Mouse (Mus musculus) myocyte (in vitro differentiated cells): ENCODE data around the gene Artn. TPM values are rescaled to one million over a fixed set of nuclear protein-coding genes. Genes with fewer than 3 reads are reported as not detected.
A peak's percentile ranks its signal among the peaks of the same experiment; 100 is the strongest.

Source experiments
- H3K27me3 ChIP-seq: one replicate; pipeline ENCODE4 v1.6.1; 2011; ENCODE audit not compliant: control insufficient read depth, insufficient read depth, insufficient read length
- H3K36me3 ChIP-seq: one replicate; pipeline ENCODE4 v1.6.1; 2011; ENCODE audit not compliant: control insufficient read depth, insufficient read depth
- H3K4me2 ChIP-seq: one replicate; pipeline ENCODE4 v1.6.1; 2011; ENCODE audit warnings: low read depth, control low read depth
- H3K4me3 ChIP-seq: one replicate; pipeline ENCODE4 v1.5.1; 2011; ENCODE audit warnings: mild to moderate bottlenecking, control low read depth, moderate library complexity
- H3K79me2 ChIP-seq: one replicate; pipeline ENCODE4 v1.6.1; 2011; ENCODE audit not compliant: control insufficient read depth, insufficient read depth
- H3ac ChIP-seq: one replicate; pipeline ENCODE4 v1.6.1; 2011; ENCODE audit not compliant: control insufficient read depth, insufficient read length
- CEBPB ChIP-seq: IDR thresholded peaks from 2 replicates; pipeline ENCODE4 v1.6.1; 2011; ENCODE audit warnings: mild to moderate bottlenecking, moderate library complexity; ENCODE audit not compliant: poor library complexity, insufficient read depth, severe bottlenecking
- E2F4 ChIP-seq: IDR thresholded peaks from one replicate; pipeline ENCODE4 v1.6.1; 2011; ENCODE audit warnings: mild to moderate bottlenecking, control low read depth, moderate library complexity; ENCODE audit not compliant: insufficient read depth
- MAX ChIP-seq: IDR thresholded peaks from one replicate; pipeline ENCODE4 v1.6.1; 2011; ENCODE audit warnings: low read depth, mild to moderate bottlenecking, control low read depth
- MYOD1 ChIP-seq, 3 experiments: IDR thresholded peaks; one replicate each; pipeline ENCODE4 v1.6.1; 2011; ENCODE audit warnings: control low read depth in 2 of 3, low read depth in 2 of 3, mild to moderate bottlenecking in 2 of 3, moderate library complexity in 1 of 3; ENCODE audit not compliant: insufficient read length in 2 of 3, control insufficient read depth in 1 of 3
- MYOG ChIP-seq, 3 experiments: IDR thresholded peaks; one replicate each; pipeline ENCODE4 v1.6.1; 2011; ENCODE audit warnings: control low read depth in 2 of 3, low read depth in 2 of 3, mild to moderate bottlenecking in 2 of 3; ENCODE audit not compliant: insufficient read length in 2 of 3, control insufficient read depth in 1 of 3, insufficient read depth in 1 of 3
- POLR2A ChIP-seq: IDR thresholded peaks from one replicate; pipeline ENCODE4 v1.6.1; 2011; ENCODE audit warnings: low read depth, mild to moderate bottlenecking, control low read depth, moderate library complexity; ENCODE audit not compliant: insufficient read length
- POLR2AphosphoS2 ChIP-seq: IDR thresholded peaks from one replicate; pipeline ENCODE4 v1.6.1; 2011; ENCODE audit warnings: low read depth, control low read depth; ENCODE audit not compliant: insufficient read length
- REST ChIP-seq: IDR thresholded peaks from one replicate; pipeline ENCODE4 v1.6.1; 2011; ENCODE audit warnings: mild to moderate bottlenecking, control low read depth, moderate library complexity; ENCODE audit not compliant: insufficient read depth, insufficient read length
- SRF ChIP-seq: IDR thresholded peaks from one replicate; pipeline ENCODE4 v1.6.1; 2011; ENCODE audit warnings: low read depth; ENCODE audit not compliant: control insufficient read depth, insufficient read length
- TCF12 ChIP-seq: IDR thresholded peaks from one replicate; pipeline ENCODE4 v1.6.1; 2011; ENCODE audit warnings: mild to moderate bottlenecking, control low read depth; ENCODE audit not compliant: poor library complexity, insufficient read depth, severe bottlenecking
- TCF3 ChIP-seq: IDR thresholded peaks from one replicate; pipeline ENCODE4 v1.6.1; 2011; ENCODE audit warnings: low read depth, control low read depth; ENCODE audit not compliant: insufficient read length
- USF1 ChIP-seq: IDR thresholded peaks from one replicate; pipeline ENCODE4 v1.6.1; 2011; ENCODE audit warnings: low read depth, mild to moderate bottlenecking, control low read depth, moderate library complexity
- polyA plus RNA-seq: library from polyadenylated mRNA; unstranded; fragments of >200 nt; fragmentation: generic; extraction: Trizol; gene quantifications from one replicate; pipeline ENCODE4 v1.2.1, GENCODE M21; 2012; ENCODE audit warnings: missing spikeins

Gene Artn
- polyA plus RNA-seq, 1 experiment: 15.9 TPM

DNA sequence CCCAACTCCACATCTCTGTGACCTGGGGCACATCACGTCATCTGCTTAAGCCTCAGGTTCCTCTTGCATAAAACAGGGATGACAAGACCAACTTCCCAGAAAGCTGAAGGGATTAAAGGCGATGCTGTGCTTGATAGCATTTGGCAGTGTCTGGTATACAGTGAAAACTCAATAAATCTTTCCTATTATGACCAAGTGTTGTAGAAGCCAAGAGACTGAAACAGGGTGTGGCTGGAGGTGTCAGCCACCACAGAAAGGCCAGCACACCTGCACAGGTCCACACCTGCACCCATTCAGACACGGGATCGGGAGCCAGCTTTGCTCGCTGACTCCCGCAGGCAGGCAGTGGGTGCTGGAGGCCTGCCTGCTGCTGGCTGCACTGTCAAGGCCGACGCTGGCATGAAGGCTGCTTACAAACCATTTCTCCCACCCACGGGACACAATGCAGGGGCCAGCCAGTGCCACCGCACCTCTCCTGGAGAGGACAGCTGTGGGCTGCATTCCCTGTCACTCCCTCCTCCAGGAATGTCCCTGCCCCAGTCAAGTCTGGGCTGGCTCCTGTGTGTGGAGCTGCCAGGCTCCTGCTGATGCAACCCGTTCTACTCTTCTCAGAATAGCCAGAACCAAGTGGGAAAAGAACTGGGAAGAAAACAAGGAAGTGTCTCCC lies 17.2 kb upstream of the Artn start:
- H3K79me2 ChIP-seq: no peaks in the 10 kb centered on the region
- H3ac ChIP-seq: no peak overlapping the region
- peaks cover 7% of the 10 kb centered on the region for H3K36me3 ChIP-seq
- TF ChIP-seq USF1 (no peak), MAX (no peak), POLR2A (peak; percentile 24), MYOD1 (IDR thresholded peaks at IDR 0.05; ENCODE audit: control insufficient read depth in 1 of 3, insufficient read length in 2 of 3, low read depth in 2 of 3) (peak; percentile 46 to 94 (median 73)), TCF12 (peak; percentile 30), TCF3 (peak; percentile 80), MYOG (IDR thresholded peaks at IDR 0.05; ENCODE audit: control insufficient read depth in 1 of 3, insufficient read depth in 1 of 3, insufficient read length in 2 of 3, low read depth in 2 of 3) (peak; percentile 80 to 99 (median 90)), SRF (no peak), POLR2AphosphoS2 (no peak), CEBPB (0 out of 2 replicates have a peak, but pooled peaks have one; percentile 28)
- H3K27me3 ChIP-seq: no peaks in the 10 kb centered on the region
- H3K4me3 ChIP-seq: no peak overlapping the region
- peak overlapping the region; percentile 29 for H3K4me2 ChIP-seq

DNA sequence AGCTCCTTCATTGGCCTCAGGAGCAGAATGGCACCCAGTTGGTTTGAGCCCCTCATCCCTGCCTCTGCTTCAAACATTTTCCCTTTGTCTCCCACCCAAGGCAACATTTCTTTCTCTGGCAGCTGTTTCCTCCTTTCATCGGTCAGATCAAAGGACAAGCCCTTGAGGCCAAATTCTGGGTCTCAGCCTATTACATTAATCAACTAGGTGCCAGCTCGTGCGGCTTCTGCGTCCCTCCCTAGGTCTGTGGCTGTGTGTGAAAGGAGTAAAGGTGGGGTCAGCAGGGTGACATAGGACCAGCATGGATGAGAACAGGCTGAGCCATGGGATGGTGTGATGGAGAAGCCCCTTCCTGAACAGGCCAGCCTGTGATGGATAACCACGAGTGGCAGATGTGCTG lies 13.8 kb upstream of the Artn start:
- Histone ChIP-seq H3K4me2 (no peak overlapping the region), H3ac (no peak overlapping the region), H3K36me3 (no peaks in the 10 kb centered on the region), H3K4me3 (no peak overlapping the region), H3K27me3 (no peaks in the 10 kb centered on the region), H3K79me2 (no peaks in the 10 kb centered on the region)
- TF ChIP-seq SRF: no peak

DNA sequence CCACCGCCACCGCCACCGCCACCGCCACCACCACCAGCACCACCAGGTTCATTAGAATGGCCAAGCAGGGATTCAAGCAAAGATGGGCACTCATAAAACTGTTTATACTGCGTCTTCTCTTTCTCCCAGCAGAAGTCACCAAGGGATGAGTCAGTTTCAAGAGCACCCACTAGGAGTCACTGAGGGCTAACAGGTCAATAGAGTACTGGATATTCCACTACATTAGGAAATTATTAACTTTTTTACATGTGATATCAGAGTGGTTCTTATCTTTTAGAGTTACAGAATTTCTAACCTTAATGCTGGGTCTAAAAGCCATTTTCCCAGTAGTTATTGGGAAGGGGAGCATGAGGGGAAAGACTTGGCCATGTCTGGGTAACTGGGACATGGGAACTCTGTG lies 7.4 kb upstream of the Artn start:
- no peak overlapping the region for H3ac ChIP-seq
- H3K4me3 ChIP-seq: no peak overlapping the region
- H3K27me3 ChIP-seq: no peaks in the 10 kb centered on the region
- TF ChIP-seq TCF3 (no peak), POLR2A (no peak), CEBPB (no peak), E2F4 (no peak), USF1 (no peak), TCF12 (no peak), MYOD1 (IDR thresholded peaks at IDR 0.05; ENCODE audit: control insufficient read depth in 1 of 3, insufficient read length in 2 of 3, low read depth in 2 of 3) (no peak), SRF (no peak), POLR2AphosphoS2 (no peak), MYOG (IDR thresholded peaks at IDR 0.05; ENCODE audit: control insufficient read depth in 1 of 3, insufficient read depth in 1 of 3, insufficient read length in 2 of 3, low read depth in 2 of 3) (no peak)
- H3K4me2 ChIP-seq: no peak overlapping the region
- H3K36me3 ChIP-seq: no peaks in the 10 kb centered on the region
- no peaks in the 10 kb centered on the region for H3K79me2 ChIP-seq

DNA sequence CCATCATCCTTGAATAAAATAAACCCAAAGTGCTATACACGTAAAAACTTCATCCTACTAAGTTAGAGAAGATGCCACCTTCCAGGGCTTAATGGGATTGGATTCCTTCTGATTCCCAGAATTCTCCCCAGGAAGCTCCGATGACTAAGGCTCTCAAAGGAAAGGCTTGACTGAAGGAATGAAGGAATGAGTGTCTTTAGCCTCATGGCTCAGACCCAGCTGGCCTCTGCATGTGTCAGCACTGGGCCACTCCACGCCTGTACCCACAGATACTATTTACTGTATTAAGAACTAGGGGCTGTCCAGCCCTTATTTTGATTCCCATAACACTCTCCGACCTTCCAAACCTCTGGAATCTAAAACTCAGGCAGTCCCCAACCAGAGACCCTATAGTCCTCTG lies 4.5 kb upstream of the Artn start:
- no peak for TF ChIP-seq REST
- peak in 1 of 3 experiments; percentile 17 for TF ChIP-seq MYOG (IDR thresholded peaks at IDR 0.05; ENCODE audit: control insufficient read depth in 1 of 3, insufficient read depth in 1 of 3, insufficient read length in 2 of 3, low read depth in 2 of 3)
- no peak for TF ChIP-seq E2F4
- no peak for TF ChIP-seq USF1
- TF ChIP-seq TCF3: no peak
- TF ChIP-seq MYOD1 (IDR thresholded peaks at IDR 0.05; ENCODE audit: control insufficient read depth in 1 of 3, insufficient read length in 2 of 3, low read depth in 2 of 3): no peak
- H3ac ChIP-seq: no peak overlapping the region
- no peak overlapping the region for H3K4me3 ChIP-seq
- no peaks in the 10 kb centered on the region for H3K36me3 ChIP-seq
- H3K27me3 ChIP-seq: no peaks in the 10 kb centered on the region
- no peaks in the 10 kb centered on the region for H3K79me2 ChIP-seq
- H3K4me2 ChIP-seq: peak overlapping the region; percentile 26

DNA sequence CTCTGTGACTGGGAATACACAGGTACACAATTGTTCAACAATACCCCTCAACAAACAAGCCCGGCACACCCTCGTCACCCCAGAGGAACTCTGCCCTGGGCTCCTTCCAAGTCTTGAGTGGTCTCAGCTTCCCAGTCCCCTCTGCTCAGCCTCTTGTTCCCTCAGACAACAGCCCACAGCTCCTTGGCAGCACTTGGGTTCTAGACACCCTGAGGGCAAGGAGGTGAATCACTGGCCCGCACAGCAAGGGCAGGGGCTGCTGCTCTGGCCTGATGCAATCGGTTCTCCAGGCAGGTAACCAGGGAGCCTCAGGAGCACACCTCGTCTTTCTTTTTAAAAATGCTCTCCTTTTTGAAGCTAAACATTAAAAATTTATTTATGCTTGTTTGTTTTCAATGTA lies 3.7 kb upstream of the Artn start:
- H3K79me2 ChIP-seq: no peaks in the 10 kb centered on the region
- no peak overlapping the region for H3ac ChIP-seq
- H3K4me3 ChIP-seq: no peak overlapping the region
- no peaks in the 10 kb centered on the region for H3K36me3 ChIP-seq
- no peak overlapping the region for H3K4me2 ChIP-seq
- no peaks in the 10 kb centered on the region for H3K27me3 ChIP-seq
- TF ChIP-seq TCF12 (no peak), CEBPB (peak; percentile 77; the same call in 1 of the 2 replicates)

DNA sequence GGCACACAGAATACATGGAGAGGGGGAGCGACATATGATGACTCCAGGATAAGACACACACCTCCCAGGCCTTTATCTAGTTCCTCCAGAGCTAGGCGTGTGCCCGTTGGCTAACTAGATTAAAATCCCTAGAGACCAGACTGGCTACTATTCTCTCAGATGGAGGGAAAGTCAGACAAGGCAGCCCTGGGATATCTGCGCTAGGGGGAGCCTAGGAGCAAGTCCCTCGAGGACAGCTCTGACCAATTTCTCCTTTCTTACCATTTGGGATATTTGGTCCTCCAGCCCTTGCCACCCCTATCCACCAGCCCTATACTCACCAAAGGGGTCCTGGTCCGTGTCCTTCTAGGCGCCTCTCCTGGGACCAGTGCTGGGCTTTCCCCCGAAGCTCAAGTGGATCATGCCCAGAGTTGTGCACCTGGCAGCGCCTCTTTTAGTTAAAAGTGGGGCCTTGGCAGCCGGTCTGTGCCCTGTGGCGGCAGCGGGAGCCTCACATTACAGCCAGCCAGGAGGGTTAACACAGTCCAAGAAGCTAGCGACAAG lies 793 bp downstream of the Artn start:
- TF ChIP-seq MYOD1 (IDR thresholded peaks at IDR 0.05; ENCODE audit: control insufficient read depth in 1 of 3, insufficient read length in 2 of 3, low read depth in 2 of 3) (no peak), SRF (no peak), E2F4 (no peak), CEBPB (no peak), MAX (no peak), TCF3 (no peak), MYOG (IDR thresholded peaks at IDR 0.05; ENCODE audit: control insufficient read depth in 1 of 3, insufficient read depth in 1 of 3, insufficient read length in 2 of 3, low read depth in 2 of 3) (no peak), TCF12 (no peak), USF1 (no peak), REST (no peak), POLR2AphosphoS2 (no peak), POLR2A (no peak)
- no peaks in the 10 kb centered on the region for H3K27me3 ChIP-seq

More for the DNA sequence above, 793 bp downstream of the Artn start:
- Histone ChIP-seq H3K4me2 (peak overlapping the region; percentile 77), H3K79me2 (no peaks in the 10 kb centered on the region), H3ac (no peak overlapping the region), H3K36me3 (no peaks in the 10 kb centered on the region), H3K4me3 (peak overlapping the region; percentile 35)
